Mouse (Mus musculus) retina, postnatal 1 day (tissue): ENCODE measurements around the gene Olfr291.

Experiments
- DNase-seq: peaks from one replicate; pipeline ENCODE4 v3.0.0-alpha.2; 2012

The Olfr291 gene

DNA sequence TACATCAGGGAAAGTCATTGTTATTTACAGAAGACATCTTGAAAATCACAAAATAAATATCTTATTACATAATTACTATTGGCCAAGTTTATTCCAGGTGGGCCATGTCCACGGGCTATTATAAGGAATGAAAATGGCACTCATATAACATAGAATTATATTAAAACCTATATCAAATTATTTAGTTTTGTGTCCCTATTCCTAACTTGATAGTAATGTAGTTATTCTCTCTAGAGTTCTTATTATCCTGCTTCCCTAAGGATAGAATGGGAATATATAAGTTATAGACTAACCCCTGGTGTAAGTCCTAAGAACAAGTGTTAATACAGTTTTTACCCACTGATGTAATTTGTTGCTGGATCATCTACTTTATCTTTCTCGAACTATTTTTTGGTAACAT is at the start of gene Olfr291:
Gene Olfr291 (plus strand): TSS at position 301 of the 400 bp plus-strand sequence.
- DNase-seq: no peak

DNA sequence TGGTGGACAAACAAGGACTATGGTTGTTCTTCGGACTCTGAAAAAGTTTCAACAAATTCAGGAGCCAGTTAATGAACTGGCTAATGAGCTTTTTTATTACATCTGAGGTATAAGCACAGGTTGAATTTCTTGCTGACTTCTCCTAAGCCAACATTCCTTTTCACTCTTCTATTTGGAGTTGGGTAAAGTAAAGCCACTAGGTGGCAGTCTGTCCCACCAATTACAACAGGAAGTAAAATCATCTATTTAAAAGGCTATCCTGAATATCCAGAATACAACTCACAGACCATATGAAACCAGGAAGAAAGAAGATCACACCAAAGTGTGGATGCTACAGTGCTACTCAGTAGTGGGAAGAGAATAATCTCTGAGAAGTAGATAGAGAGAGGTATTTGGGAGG is 48.1 kb upstream of the Olfr291 start:
- DNase-seq: peak; percentile 34

DNA sequence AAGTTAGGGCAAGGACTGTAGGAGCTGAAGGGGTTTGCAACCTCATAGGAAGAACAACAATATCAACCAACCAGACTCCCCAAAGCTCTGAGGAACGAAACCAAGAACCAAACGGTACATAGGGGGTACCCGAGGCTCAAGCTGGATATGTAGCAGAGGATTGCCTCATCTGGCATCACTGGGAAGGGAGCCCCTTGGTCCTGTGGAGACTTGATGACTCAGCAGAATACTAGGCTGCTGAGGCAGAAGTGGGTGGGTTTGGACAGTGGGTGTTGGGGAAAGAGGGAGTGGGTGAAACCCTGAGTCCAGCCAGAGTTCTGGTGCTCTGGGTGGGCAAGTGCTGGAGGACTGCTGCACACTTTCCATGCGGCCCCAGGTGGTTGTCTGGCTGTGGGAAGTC is 47.2 kb upstream of the Olfr291 start:
- DNase-seq: no peak

DNA sequence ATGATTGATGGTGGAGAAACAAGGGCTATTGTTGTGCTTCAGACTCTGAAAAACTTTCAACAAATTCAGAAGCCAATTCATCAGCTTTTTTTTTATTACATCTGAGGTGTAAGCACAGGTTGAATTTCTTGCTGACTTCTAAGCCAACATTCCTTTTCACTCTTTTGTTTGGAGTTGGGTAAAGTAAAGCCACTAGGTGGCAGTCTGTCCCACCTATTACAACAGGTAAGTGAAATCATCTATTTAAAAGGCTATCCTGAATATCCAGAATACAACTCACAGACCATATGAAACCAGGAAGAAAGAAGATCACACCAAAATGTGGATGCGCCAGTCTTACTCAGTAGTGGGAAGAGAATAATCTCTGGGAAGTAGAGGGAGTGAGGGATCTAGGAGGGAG is 31.2 kb downstream of the Olfr291 start:
- DNase-seq: no peak
